Mouse (Mus musculus): ENCODE data around the gene S100a13.

Gene S100a13

DNA sequence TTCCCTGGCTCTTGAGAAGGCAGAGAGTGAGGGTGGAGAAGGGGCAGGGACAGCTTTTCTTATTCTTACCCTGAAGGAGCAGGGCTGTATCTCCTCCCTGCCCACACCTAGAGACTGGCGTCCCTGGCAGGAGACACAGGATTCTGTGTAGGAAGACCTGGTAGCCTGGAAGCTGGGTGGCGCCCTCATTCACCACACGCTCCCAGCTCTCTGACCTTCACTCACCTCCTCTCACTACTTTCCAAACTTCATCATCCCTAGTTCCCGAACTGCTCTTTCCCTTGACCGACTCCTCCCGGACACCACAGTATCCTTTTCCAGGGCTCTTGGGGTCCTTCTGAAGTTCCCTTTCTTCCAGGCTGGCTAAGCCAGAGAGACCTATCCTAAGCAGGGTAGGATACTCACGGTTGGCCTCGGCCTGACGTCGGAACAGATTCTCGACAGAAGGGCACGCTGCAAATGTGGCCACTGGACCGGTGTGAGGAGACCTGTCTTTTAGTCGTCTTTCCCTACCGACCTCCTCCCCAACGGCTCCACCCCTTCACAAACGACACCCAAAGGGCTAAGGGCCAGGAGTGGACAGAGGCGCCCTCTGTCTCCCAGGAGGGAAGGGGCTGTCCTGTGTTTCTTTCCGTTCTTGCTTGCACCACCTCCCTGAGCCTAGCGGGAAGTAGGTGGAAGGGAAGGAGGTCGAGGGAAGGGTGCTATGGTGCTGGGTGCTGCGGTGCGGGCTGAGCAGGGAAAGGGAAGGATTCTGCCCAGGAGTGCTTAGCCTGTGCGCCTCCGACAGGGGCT lies at the start of gene S100a13, which contains the start of gene S100a1:
Gene S100a13 (plus strand): TSS at position 640 of the 795 bp plus-strand sequence.
Gene S100a1 (minus strand): TSS at position 597 of the 795 bp plus-strand sequence.
- TF ChIP-seq GATA4 (IDR thresholded peaks at IDR 0.05; ENCODE audit: insufficient replicate concordance, low read length), result no peak

DNA sequence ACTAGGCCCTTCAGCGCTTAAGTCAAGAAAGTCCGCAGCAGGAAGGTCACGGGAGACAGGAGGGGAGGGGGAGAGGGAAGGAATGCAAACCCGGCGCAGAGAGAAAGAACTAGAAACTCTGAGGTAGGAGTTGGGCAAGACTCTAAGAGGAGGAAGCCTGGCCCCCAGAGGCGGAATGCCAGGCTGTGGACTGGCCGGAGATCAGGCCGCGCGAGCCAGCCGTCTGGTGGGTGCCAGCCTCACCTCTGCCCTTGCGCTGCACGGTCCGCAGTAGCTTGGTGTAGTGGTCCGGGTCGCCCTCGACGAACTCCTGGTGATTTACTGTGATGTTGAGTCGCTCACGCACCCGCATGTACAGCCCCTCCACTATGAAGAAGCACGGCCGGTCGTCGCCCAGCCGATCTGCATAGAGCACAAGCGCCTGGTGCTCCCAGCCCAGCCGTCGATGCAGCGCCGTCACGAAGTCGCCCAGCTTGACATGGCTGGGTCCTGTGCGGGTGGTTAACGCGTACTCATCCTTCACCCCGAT lies 49.6 kb upstream of the S100a13 start:
- no peak for TF ChIP-seq GATA4 (IDR thresholded peaks at IDR 0.05; ENCODE audit: insufficient replicate concordance, low read length)

DNA sequence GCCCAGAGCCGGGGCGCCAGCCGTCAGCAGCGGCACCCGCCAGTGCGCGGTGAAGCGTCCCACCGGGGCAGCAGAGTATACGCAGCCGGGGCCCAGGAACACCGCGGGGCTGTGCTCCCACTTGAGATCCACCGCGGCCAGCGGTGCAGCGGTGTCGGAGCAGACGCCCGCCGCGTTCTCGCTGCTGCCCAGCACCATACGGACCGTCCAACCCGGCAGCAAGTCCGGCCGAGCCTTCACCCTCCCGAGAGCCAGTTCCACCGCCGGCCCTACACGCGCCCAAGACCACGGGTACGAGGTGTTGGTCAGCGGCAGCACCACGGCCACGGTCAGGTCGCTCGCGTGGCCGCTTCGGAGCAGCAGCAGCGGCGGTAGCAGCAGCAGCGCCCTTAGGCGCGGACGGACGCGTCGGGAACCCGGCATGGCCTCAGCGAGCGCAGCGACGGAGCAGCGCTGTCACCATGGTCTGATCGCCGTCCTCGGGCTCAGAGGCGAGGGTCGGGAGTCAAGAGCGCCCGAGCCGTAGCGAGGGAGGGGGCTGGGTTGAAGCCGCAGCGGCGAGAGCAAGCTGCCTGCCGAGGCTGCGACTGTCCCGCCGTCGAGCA lies 49.1 kb upstream of the S100a13 start:
- TF ChIP-seq GATA4 (IDR thresholded peaks at IDR 0.05; ENCODE audit: insufficient replicate concordance, low read length), result no peak

DNA sequence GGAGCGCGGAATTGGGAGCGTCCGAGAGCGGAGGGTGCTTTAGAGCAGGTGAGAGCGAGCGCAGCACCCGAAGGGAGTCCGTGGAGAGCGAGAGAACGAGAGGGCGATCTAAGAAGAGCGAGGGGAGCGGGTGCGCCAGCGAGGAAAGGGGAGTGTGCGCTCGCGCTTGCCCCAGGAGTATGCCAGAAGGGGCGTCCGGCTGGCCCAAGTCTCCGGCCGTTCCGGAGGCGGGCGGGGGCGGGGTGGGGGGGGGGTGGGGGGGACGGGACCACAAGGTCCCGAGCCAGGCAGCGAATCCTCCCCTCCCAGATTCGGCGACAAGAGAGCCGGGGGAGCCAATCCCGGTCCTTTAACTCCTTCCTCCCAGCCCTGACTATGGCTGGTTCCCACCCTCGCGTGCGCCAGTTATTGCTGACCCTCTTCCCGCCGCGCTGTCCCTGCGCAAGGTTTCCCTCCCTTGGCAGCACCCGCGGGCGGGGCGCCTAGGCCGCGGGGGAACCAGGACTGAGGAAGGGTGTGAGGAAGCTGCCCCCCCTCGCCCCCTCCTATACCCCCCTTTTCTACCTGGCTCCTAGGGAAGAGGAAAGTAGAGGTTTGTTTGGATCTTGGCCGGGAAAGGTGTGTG lies 48.4 kb upstream of the S100a13 start, which contains the start of gene Npr1:
Gene Npr1 (minus strand): TSS at position 181 of the 625 bp plus-strand sequence.
- TF ChIP-seq GATA4 (IDR thresholded peaks at IDR 0.05; ENCODE audit: insufficient replicate concordance, low read length), result no peak

DNA sequence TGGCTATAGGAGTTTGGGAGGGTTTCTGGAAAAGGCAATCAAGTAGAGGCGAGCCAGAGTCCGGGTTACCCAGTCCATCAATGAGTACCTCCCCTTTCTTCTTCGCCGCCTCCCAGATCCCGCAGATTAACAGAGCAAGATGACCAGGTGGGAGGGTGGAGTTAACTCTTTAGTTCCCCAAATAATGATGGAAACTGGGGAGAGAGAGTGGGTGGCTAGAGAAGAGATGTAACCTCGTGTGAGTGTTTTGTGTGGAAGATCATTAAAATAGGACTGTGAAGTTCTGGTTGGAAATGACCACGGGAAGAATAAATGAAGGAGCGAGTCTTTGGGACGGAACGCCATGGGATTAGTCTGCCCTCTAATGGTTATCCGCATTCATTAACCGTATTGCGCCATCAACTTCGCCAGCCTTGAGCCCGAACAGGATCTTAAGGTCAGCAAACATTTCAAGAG lies 47.9 kb upstream of the S100a13 start:
- TF ChIP-seq GATA4 (IDR thresholded peaks at IDR 0.05; ENCODE audit: insufficient replicate concordance, low read length), result no peak

DNA sequence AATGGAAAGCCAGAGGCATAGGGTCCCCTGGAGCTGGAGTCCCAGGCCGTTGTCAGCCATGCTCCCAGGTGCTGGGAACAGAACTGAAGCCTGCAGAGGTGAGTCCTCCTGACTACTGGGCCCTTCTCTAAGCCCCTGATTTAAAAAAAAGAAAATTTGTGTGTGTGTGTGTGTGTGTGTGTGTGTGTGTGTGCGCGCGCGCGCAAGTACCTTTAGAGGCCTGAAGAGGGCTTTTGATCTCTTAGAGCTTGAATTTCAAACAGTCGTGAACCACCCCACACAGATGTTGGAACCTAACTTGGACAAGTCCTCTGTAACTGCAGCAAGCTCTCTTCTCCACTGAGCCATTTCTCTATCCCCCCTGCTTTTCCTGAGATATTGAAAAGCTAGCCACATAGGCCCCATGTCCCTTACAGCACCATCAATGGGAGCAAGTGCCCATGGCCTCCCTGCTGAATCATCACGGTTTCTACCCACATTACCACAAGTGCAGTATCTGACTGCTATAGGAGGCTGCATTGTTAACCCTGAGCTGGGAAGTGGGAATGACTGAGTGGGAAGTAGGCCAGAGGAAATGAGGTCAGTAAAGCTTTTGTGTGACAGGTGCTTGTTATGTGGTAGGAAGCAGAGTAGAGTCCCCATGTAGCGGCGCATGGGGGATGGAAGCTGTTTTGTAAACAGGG lies 46.5 kb upstream of the S100a13 start:
- no peak for TF ChIP-seq GATA4 (IDR thresholded peaks at IDR 0.05; ENCODE audit: insufficient replicate concordance, low read length)

DNA sequence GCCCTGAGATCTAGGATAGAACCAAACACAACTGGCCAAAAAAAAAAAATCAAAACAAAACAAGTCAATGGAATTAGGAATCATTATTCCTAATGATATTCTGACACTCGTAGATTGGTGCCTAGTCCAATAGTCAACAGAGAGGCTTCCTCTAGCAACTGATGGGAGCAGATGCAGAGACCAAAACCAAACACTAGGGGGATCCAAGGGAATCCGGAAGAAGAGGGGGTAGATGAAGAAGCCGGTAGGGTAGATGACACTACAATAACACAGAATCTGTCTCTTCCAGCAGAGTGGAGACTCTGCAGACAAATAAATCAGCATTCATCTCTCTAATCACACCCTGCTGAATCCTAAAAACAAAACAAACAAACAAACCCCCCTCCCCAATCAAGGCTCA lies 42.0 kb upstream of the S100a13 start:
- TF ChIP-seq GATA4 (IDR thresholded peaks at IDR 0.05; ENCODE audit: insufficient replicate concordance, low read length), result no peak

DNA sequence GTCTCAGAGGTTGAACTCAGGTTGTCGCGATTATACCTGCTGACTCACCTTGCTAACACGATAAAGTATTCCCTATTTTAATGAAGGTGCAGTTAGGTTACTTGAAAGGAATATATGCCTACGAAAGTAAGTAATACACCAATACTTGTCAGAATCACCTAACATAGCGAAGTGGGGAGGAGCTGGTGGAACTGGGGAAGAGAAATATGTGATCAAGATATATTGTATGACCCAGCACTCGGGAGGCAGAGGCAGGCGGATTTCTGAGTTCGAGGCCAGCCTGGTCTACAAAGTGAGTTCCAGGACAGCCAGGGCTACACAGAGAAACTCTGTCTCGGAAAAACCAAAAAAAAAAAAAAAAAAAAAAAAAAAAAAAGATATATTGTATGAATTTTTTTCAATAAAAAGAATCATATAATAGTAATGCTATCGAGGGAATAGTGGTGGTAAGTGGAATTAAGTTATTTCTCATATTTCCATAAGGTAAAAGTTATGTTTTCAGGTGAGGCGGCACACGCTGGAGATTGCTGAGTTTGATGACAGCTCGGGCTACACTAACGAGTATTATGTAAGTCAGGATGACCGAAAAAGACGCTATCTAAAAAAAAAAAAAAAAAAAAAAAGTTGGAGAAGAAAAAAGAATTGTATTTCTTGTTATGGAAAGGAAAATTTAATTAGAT lies 38.9 kb upstream of the S100a13 start:
- no peak for TF ChIP-seq GATA4 (IDR thresholded peaks at IDR 0.05; ENCODE audit: insufficient replicate concordance, low read length)

DNA sequence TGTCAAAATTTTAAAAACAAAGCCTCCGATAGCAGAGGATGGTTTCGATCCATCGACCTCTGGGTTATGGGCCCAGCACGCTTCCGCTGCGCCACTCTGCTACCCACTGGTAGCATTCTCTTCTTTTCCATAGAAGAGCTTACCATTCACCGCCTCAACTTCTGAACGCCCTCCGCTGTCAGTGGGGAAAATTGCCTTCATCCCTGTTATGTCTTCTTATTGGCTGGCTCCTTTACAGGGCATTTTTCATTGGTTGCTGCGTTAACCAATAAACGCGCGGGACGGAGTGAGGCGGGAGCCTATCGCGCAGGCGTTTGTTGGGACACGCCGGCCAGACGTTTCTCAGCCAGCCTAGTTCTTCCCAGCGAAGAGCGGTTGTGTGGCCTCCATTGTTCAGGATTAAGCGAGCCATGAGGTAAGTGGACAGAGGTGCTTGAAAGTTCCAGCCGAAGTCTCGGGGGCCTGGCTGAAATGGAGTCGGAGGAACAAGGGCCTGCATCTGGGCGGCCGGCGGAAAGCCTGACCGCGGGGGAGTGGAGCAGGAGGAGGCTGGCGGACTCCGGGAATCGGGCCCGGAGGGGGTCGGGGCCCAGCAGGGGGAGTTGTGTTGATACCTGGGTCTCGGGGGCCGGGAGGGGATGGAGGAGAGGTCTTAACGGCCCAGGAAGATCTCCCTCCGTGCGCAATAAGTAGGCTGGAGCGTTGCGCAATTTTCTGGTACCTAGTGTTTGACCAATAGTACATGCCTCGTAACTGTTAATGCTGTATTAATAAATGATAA lies 38.2 kb upstream of the S100a13 start, which contains the start of gene Ilf2:
Gene Ilf2 (plus strand): TSS at position 296 of the 781 bp plus-strand sequence.
- peak; percentile 7; the same call in 1 of the 2 replicates for TF ChIP-seq GATA4 (IDR thresholded peaks at IDR 0.05; ENCODE audit: insufficient replicate concordance, low read length)

DNA sequence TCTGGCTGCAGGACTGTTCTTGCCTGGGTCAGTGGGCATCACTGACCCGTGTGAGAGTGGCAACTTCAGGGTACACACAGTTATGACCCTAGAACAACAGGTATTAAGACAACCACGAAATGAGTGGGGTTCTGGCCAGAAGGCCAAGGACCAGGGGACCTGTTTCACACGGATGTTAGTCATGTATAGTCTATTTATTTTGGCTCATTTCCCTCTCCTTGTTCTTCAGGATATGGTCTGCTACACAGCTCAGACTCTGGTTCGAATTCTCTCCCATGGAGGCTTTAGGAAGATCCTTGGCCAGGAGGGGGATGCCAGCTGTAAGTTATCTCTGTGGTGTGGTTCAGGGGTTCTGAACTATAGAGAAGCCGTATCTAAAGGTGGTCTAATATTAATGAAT lies 27.2 kb upstream of the S100a13 start:
- TF ChIP-seq GATA4 (IDR thresholded peaks at IDR 0.05; ENCODE audit: insufficient replicate concordance, low read length), result no peak

DNA sequence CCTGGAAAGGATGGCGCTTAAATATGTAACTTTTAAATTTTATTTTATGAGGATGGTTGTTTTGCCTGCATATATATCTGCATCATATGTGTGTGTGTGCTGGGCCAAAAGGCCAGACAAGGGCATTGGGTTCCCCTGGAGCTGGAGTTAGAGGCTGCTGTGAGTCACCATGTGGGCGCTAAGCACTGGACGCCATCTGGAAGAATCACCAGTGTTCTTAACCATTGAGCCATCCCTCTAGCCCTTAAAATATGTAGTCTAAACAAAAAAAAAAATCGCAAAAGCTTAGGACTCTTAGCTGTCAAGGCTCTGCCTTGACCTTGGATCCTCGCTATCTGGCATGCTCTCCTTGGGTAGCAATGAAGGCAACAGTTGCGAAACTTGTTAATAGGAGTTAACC lies 25.7 kb upstream of the S100a13 start:
- TF ChIP-seq GATA4 (IDR thresholded peaks at IDR 0.05; ENCODE audit: insufficient replicate concordance, low read length), result no peak

DNA sequence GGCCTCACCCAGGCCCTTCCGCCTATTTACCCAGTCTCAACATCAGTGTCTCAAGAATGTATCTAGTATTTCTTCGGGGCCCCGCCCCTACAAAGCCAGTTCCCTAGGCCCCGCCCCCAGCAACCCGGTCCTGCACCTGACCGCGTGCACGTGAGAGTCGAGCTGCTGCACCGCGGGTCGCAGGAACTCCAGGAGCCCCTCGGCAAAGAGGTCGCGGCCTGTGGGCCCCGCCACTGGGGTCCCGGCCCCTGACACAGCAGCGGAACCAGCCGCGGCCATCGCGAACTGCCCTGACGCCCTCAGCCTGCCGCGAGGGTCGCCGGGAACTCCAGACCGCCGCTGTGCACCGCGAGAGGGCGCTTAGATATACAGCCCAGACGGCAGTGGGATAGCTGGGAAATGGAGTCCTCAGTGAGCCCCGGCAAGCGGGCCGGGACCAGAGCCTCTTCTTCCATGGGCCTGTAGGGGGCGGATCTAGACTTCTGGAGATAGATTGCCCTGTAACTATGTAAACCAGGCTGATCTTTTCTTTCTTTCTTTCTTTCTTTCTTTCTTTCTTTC lies 23.5 kb upstream of the S100a13 start, which contains the start of gene Snapin:
Gene Snapin (minus strand): TSS at position 338 of the 561 bp plus-strand sequence.
- no peak; the same call in 1 of the 2 replicates for TF ChIP-seq GATA4 (IDR thresholded peaks at IDR 0.05; ENCODE audit: insufficient replicate concordance, low read length)

DNA sequence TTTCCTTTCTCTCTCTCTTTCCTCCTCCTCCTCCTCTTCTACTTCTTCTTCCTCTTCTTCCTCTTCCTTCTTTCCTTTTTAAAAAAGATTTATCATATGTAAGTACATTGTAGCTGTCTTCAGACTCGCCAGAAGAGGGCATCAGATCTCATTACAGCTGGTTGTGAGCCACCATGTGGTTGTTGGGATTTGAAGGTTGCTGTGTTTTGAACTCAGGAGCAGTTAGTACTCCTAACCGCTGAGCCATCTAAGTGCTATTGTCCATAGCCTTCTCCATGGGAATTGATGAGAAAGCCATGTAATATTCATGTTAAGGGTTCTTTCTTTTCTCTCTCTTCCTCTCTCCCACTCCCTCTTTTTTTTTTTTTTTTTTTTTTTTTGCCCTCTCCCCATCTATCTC lies 22.9 kb upstream of the S100a13 start:
- TF ChIP-seq GATA4 (IDR thresholded peaks at IDR 0.05; ENCODE audit: insufficient replicate concordance, low read length), result no peak

Data from liver, adult (tissue).